Mouse (Mus musculus) bone marrow macrophage, adult 2 months (primary cell): ENCODE data around the gene Srsf10.

ENCODE experiments used
- CTCF ChIP-seq: IDR thresholded peaks from 2 replicates; pipeline ENCODE4 v1.5.1; 2012; ENCODE audit warnings: low read depth, mild to moderate bottlenecking, low read length, moderate library complexity
- POLR2A ChIP-seq: IDR thresholded peaks from 2 replicates; pipeline ENCODE4 v1.6.1; 2012; ENCODE audit warnings: mild to moderate bottlenecking, low read depth, low read length, borderline replicate concordance

GRCm38 (mm10) chr4:135857597-135858186 is 2.1 kb downstream of the Srsf10 start:
- TF ChIP-seq POLR2A = no peak
- TF ChIP-seq CTCF = no peak
